Mouse (Mus musculus) heart, embryonic 10.5 days (tissue): ENCODE data around the gene Isca1. TPM values are rescaled to one million over a fixed set of nuclear protein-coding genes. Genes with fewer than 3 reads are reported as not detected.

Source experiments
- DNase-seq: peaks from one replicate; pipeline ENCODE4 v3.0.0-alpha.2; 2017; ENCODE audit warnings: low spot score
- H3K27ac ChIP-seq: fragments of 300-500 bp; sonication (generic); 2 replicates; pipeline ENCODE4 v1.5.1; 2016; ENCODE audit warnings: mild to moderate bottlenecking
- H3K27me3 ChIP-seq: fragments of 300-500 bp; sonication (generic); 2 replicates; pipeline ENCODE4 v1.6.1; 2016; ENCODE audit warnings: mild to moderate bottlenecking; ENCODE audit not compliant: poor library complexity, insufficient read depth, severe bottlenecking
- H3K36me3 ChIP-seq: fragments of 300-500 bp; sonication (generic); 2 replicates; pipeline ENCODE4 v1.6.1; 2016; ENCODE audit warnings: mild to moderate bottlenecking, moderate library complexity
- H3K4me1 ChIP-seq: fragments of 300-500 bp; sonication (generic); 2 replicates; pipeline ENCODE4 v1.6.1; 2016; ENCODE audit warnings: mild to moderate bottlenecking
- H3K4me3 ChIP-seq: fragments of 300-500 bp; sonication (generic); 2 replicates; pipeline ENCODE4 v1.5.1; 2016; ENCODE audit warnings: mild to moderate bottlenecking, moderate library complexity
- H3K9me3 ChIP-seq: fragments of 300-500 bp; sonication (generic); 2 replicates; pipeline ENCODE4 v1.6.1; 2016; ENCODE audit warnings: mild to moderate bottlenecking, moderate library complexity
- WGBS: fragments of 180-500 bp; shearing (Covaris S2); methylation state at CpG from one replicate; pipeline ENCODE4 v1.1.7; 2016; 5-methylcytosine and 5-hydroxymethylcytosine counted together
- polyA plus RNA-seq: library from polyadenylated mRNA; unstranded; fragments of >200 nt; fragmentation: Nextera tagmentation; extraction: Ambion mirVana; gene quantifications from 2 replicates; pipeline ENCODE4 v1.2.1, GENCODE M21; 2016

Isca1 gene
- polyA plus RNA-seq, 1 experiment from 2014 or later: 128 TPM

DNA sequence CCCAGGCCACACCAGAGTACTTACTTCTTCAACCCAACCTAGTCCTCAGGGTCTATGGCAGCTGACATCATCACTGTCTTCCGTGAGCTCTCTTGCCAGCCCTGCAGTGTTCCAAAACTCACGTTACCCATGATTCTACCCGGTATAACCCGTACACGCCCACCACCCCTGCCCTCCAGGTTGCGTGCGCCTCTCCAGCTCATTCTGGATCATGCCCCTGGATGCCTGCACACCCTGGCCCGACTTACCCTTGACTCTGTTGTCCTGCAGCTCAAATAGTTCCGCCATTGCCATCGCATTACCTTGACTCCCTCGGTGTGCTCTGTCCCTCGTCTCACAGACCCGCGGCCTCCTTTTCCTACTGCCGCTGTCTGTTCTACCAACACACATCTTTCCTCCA, 59.4 kb downstream of the Isca1 start, which contains the start of gene Spata31d1a:
Gene Spata31d1a, minus strand, starts transcription at position 101 of the 400 bp plus-strand sequence.
- Histone ChIP-seq H3K4me1 (no peaks in the 10 kb centered on the region), H3K36me3 (no peaks in the 10 kb centered on the region), H3K27me3 (peaks cover 19% of the 10 kb centered on the region), H3K27ac (no peak within 1 kb of the TSS), H3K9me3 (no peaks in the 10 kb centered on the region), H3K4me3 (no peak within 1 kb of the TSS)
- DNase-seq: no peak
- 78% methylated on average over 15 of the region's 15 CpGs for WGBS

Other genes with a start within 250 kb of the Isca1 start
- 8.8 and 14.4 TPM in 2 replicates for gene Agtpbp1, start 184.6 kb downstream of the Isca1 start, polyA plus RNA-seq
- 78.9 and 92.6 TPM in 2 replicates for gene Naa35, start 184.6 kb downstream of the Isca1 start, polyA plus RNA-seq
- gene Golm1, start 94.0 kb downstream of the Isca1 start, polyA plus RNA-seq: 72.4 and 74.5 TPM in 2 replicates
- gene 4921517D22Rik, start 75.7 kb downstream of the Isca1 start, polyA plus RNA-seq: not detected in 2 replicates
- 0.02 and 0.05 TPM in 2 replicates for gene Spata31d1a, start 59.5 kb downstream of the Isca1 start, polyA plus RNA-seq
- not detected in 2 replicates for gene Spata31d1b, start 57.5 kb downstream of the Isca1 start, polyA plus RNA-seq
- gene Spata31d1d, start 38.1 kb downstream of the Isca1 start, polyA plus RNA-seq: not detected in 2 replicates
- 0.23 TPM in 1 of 2 replicates, not detected in the other for gene 1700014D04Rik, start 23.1 kb downstream of the Isca1 start, polyA plus RNA-seq
- gene Gm49354, start 12.4 kb upstream of the Isca1 start, polyA plus RNA-seq: not detected in 2 replicates
- gene Tut7, start 53.3 kb upstream of the Isca1 start, polyA plus RNA-seq: 37.2 and 39.6 TPM in 2 replicates